Mouse (Mus musculus) ES-Bruce4 (cell line): ENCODE results near the gene Il4.

Source experiments
- CTCF ChIP-seq: IDR thresholded peaks from one replicate; pipeline ENCODE4 v1.8.1; 2011; ENCODE audit warnings: low read depth, low read length
- EP300 ChIP-seq: IDR thresholded peaks from 2 replicates; pipeline ENCODE4 v1.6.1; 2011; ENCODE audit warnings: low read depth, low read length; ENCODE audit not compliant: insufficient read depth
- POLR2A ChIP-seq: IDR thresholded peaks from one replicate; pipeline ENCODE4 v1.8.1; 2011; ENCODE audit warnings: low read length; ENCODE audit not compliant: insufficient read depth

GRCm38 (mm10) chr11:53656558-53657202 lies 38.2 kb upstream of the Il4 start:
- no peak for TF ChIP-seq CTCF
- TF ChIP-seq POLR2A, result no peak
- TF ChIP-seq EP300, result no peak
